Mouse (Mus musculus) G1E (cell line): ENCODE results near the gene H2-M10.5.

Source experiments
- CTCF ChIP-seq: IDR thresholded peaks from 2 replicates; pipeline ENCODE4 v1.5.1; 2012; ENCODE audit warnings: low read depth, low read length, inconsistent platforms, mixed read lengths
- GATA1 ChIP-seq: IDR thresholded peaks from 2 replicates; pipeline ENCODE4 v1.6.1; 2012; ENCODE audit warnings: borderline replicate concordance, low read length, inconsistent platforms, mixed read lengths
- POLR2AphosphoS5 ChIP-seq: IDR thresholded peaks from 2 replicates; pipeline ENCODE4 v1.6.1; 2012; ENCODE audit warnings: low read depth, low read length, inconsistent platforms; ENCODE audit not compliant: insufficient replicate concordance
- TAL1 ChIP-seq: conservative IDR thresholded peaks from 2 replicates; pipeline ENCODE4 v1.6.1; 2012; ENCODE audit warnings: low read depth, low read length, inconsistent platforms, mixed read lengths

DNA sequence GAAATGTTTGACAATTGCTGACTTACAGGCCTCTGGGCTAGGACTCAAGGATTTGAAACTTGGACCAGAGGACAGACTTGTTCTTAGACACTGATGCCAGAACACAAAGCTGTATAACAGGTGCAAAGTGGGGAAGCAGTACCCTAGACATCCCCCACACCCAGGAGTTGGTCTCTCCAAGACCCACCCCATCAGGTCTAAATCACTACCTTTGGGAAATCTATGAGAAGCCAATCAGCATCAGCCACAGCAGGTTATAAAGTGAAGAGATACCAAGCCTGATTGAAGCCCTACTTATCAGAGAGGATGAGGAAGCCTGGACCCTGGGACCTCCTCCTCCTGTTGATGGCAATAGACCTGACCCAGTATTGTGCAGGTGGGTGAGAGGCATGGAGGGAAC is 39.2 kb downstream of the H2-M10.5 start, which contains the start of gene H2-M10.6:
- no peak for TF ChIP-seq GATA1
- TF ChIP-seq POLR2AphosphoS5 = no peak
- TF ChIP-seq CTCF = no peak
- TF ChIP-seq TAL1 = no peak
